Mouse (Mus musculus): ENCODE data around the gene Atn1. TPM values are rescaled to one million over a fixed set of nuclear protein-coding genes. Genes with fewer than 3 reads are reported as not detected.

The Atn1 gene
- polyA plus RNA-seq, 1 experiment from 2014 or later = 9.6 TPM

DNA sequence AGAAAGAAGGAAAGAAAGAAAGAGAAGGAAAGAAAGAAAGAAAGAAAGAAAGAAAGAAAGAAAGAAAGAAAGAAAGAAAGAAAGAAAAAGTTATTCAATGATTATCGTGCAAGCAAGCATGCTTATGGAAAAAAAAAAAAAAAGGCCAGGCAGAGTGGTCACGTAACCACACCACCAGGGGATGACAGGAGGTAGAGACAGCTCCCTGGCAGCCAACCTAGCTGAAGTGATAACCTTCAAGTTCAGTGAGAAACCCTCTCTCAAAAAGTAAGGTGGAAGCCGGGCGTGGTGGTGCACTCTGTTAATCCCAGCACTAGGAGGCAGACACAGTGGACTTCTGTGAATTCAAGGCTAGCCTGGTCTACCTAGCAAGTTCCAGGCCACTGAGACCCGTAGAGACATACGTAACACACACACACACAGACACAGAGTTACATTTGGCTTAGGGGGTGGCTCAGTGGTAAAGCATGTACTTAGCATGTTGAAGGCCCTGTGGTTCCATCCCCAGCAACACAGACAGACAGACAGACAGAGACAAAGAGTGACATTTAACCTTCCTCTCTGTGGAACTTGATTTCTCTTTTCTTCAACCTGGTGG lies 33.3 kb downstream of the Atn1 start:
- Histone ChIP-seq H3K9ac (replicated peaks; ENCODE audit: low read depth) (no peak overlapping the region), H3K27ac (ENCODE audit: low read length) (no peak overlapping the region), H3K4me2 (replicated peaks; ENCODE audit: low read depth, low read length) (no peak overlapping the region), H3K27me3 (replicated peaks; ENCODE audit: insufficient read depth, low read length) (no peaks in the 10 kb centered on the region), H3K4me1 (ENCODE audit: insufficient read depth, low read depth, low read length) (no peaks in the 10 kb centered on the region), H3K4me3 (ENCODE audit: low read depth, low read length) (no peak overlapping the region), H3K9me3 (ENCODE audit: low read length) (no peaks in the 10 kb centered on the region), H3K36me3 (ENCODE audit: insufficient read depth, low read length) (no peaks in the 10 kb centered on the region)
- WGBS = 81% methylated on average over 6 of the region's 6 CpGs
- DNase-seq (ENCODE audit: low spot score) = no peak
- TF ChIP-seq EP300 (IDR thresholded peaks at IDR 0.05) (no peak), CTCF (IDR thresholded peaks at IDR 0.05) (no peak)
- ATAC-seq = no peak

GRCm38 (mm10) chr6:124720904-124721303 lies 35.4 kb downstream of the Atn1 start:
- H3K4me2 ChIP-seq (replicated peaks; ENCODE audit: low read depth, low read length) = 0 out of 2 replicates have a peak overlapping the region, but pooled peaks have one; percentile 19
- no peaks in the 10 kb centered on the region for H3K27me3 ChIP-seq (replicated peaks; ENCODE audit: insufficient read depth, low read length)
- H3K27ac ChIP-seq (ENCODE audit: low read length) = no peak overlapping the region
- H3K9ac ChIP-seq (replicated peaks; ENCODE audit: low read depth) = 0 out of 2 replicates have a peak overlapping the region, but pooled peaks have one; percentile 12
- ATAC-seq (no peak), DNase-seq (ENCODE audit: low spot score) (no peak)
- H3K9me3 ChIP-seq (ENCODE audit: low read length) = no peaks in the 10 kb centered on the region
- 47% methylated on average over 11 of the region's 11 CpGs for WGBS
- peaks cover 7% of the 10 kb centered on the region; the same call in 1 of the 2 replicates for H3K36me3 ChIP-seq (ENCODE audit: insufficient read depth, low read length)
- H3K4me1 ChIP-seq (ENCODE audit: insufficient read depth, low read depth, low read length) = no peaks in the 10 kb centered on the region
- no peak overlapping the region for H3K4me3 ChIP-seq (ENCODE audit: low read depth, low read length)
- TF ChIP-seq CTCF (IDR thresholded peaks at IDR 0.05) = no peak
- no peak for TF ChIP-seq EP300 (IDR thresholded peaks at IDR 0.05)

- H3K4me1 ChIP-seq (ENCODE audit: insufficient read depth, low read depth, low read length) = no peaks in the 10 kb centered on the region
- peaks cover 12% of the 10 kb centered on the region; the same call in 1 of the 2 replicates for H3K36me3 ChIP-seq (ENCODE audit: insufficient read depth, low read length)
- H3K9me3 ChIP-seq (ENCODE audit: low read length) = no peaks in the 10 kb centered on the region
- H3K27me3 ChIP-seq (replicated peaks; ENCODE audit: insufficient read depth, low read length) = no peaks in the 10 kb centered on the region
- H3K4me3 ChIP-seq (ENCODE audit: low read depth, low read length) = peak overlapping the region; percentile 43
- peak overlapping the region; percentile 58 for H3K4me2 ChIP-seq (replicated peaks; ENCODE audit: low read depth, low read length)
- H3K9ac ChIP-seq (replicated peaks; ENCODE audit: low read depth) = peak overlapping the region; percentile 59
- DNase-seq (ENCODE audit: low spot score) (no peak), ATAC-seq (peak; percentile 21; the same call in 1 of the 2 replicates)
- WGBS = 43% methylated on average over 7 of the region's 7 CpGs
- peak overlapping the region; percentile 86 for H3K27ac ChIP-seq (ENCODE audit: low read length)
- TF ChIP-seq CTCF (IDR thresholded peaks at IDR 0.05) = peak; percentile 18; the same call in 1 of the 2 replicates
- TF ChIP-seq EP300 (IDR thresholded peaks at IDR 0.05) = no peak
Measured at GRCm38 (mm10) chr6:124719354-124719978, 36.9 kb downstream of the Atn1 start.

DNA sequence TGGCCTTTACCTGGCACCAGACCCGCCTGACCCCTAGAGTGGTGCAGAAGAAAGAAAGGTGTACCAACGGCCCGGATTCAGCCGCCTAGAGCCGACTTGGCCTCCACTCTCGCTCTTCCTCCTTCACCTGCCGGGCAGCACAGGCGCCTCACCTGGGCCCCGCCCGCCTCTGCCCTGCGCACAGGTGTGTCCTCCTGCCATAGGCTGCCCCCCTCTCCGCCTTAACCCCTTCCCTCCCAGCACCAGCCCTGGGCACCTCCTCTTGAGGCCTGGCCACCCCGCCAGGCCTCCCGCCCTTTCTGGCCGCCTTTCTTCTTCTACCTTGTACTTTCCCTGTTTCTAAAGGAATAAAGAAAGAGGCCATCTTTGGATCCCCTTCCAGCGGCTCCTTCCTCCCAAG lies 37.6 kb downstream of the Atn1 start:
- H3K27me3 ChIP-seq (replicated peaks; ENCODE audit: insufficient read depth, low read length) = no peaks in the 10 kb centered on the region
- H3K9ac ChIP-seq (replicated peaks; ENCODE audit: low read depth) = peak overlapping the region; percentile 59
- peak; percentile 91 for DNase-seq (ENCODE audit: low spot score)
- 44% methylated on average over 14 of the region's 16 CpGs for WGBS
- ATAC-seq = peak; percentile 88
- H3K4me1 ChIP-seq (ENCODE audit: insufficient read depth, low read depth, low read length) = no peaks in the 10 kb centered on the region
- H3K4me2 ChIP-seq (replicated peaks; ENCODE audit: low read depth, low read length) = peak overlapping the region; percentile 58
- H3K4me3 ChIP-seq (ENCODE audit: low read depth, low read length) = peak overlapping the region; percentile 43
- no peaks in the 10 kb centered on the region for H3K9me3 ChIP-seq (ENCODE audit: low read length)
- H3K27ac ChIP-seq (ENCODE audit: low read length) = peak overlapping the region; percentile 86
- TF ChIP-seq EP300 (IDR thresholded peaks at IDR 0.05) (no peak), CTCF (IDR thresholded peaks at IDR 0.05) (no peak)
- peaks cover 12% of the 10 kb centered on the region; the same call in 1 of the 2 replicates for H3K36me3 ChIP-seq (ENCODE audit: insufficient read depth, low read length)

GRCm38 (mm10) chr6:124717968-124718367 lies 38.4 kb downstream of the Atn1 start:
- peaks cover 12% of the 10 kb centered on the region; the same call in 1 of the 2 replicates for H3K36me3 ChIP-seq (ENCODE audit: insufficient read depth, low read length)
- H3K4me1 ChIP-seq (ENCODE audit: insufficient read depth, low read depth, low read length) = peaks cover 5% of the 10 kb centered on the region; the same call in 1 of the 2 replicates
- DNase-seq (ENCODE audit: low spot score) (no peak), ATAC-seq (no peak)
- peak overlapping the region; percentile 86 for H3K27ac ChIP-seq (ENCODE audit: low read length)
- peak overlapping the region; percentile 43 for H3K9ac ChIP-seq (replicated peaks; ENCODE audit: low read depth)
- H3K4me3 ChIP-seq (ENCODE audit: low read depth, low read length) = peak overlapping the region; percentile 43
- no peak for TF ChIP-seq EP300 (IDR thresholded peaks at IDR 0.05)
- no peak for TF ChIP-seq CTCF (IDR thresholded peaks at IDR 0.05)
- peak overlapping the region; percentile 58 for H3K4me2 ChIP-seq (replicated peaks; ENCODE audit: low read depth, low read length)
- no peaks in the 10 kb centered on the region for H3K9me3 ChIP-seq (ENCODE audit: low read length)
- WGBS = 40% methylated on average over 13 of the region's 13 CpGs
- H3K27me3 ChIP-seq (replicated peaks; ENCODE audit: insufficient read depth, low read length) = no peaks in the 10 kb centered on the region

- peak overlapping the region; percentile 58 for H3K4me2 ChIP-seq (replicated peaks; ENCODE audit: low read depth, low read length)
- no peaks in the 10 kb centered on the region for H3K9me3 ChIP-seq (ENCODE audit: low read length)
- no peak overlapping the region for H3K27ac ChIP-seq (ENCODE audit: low read length)
- peaks cover 12% of the 10 kb centered on the region; the same call in 1 of the 2 replicates for H3K4me1 ChIP-seq (ENCODE audit: insufficient read depth, low read depth, low read length)
- H3K4me3 ChIP-seq (ENCODE audit: low read depth, low read length) = no peak overlapping the region
- H3K27me3 ChIP-seq (replicated peaks; ENCODE audit: insufficient read depth, low read length) = no peaks in the 10 kb centered on the region
- DNase-seq (ENCODE audit: low spot score) (peak; percentile 80), ATAC-seq (no peak)
- TF ChIP-seq EP300 (IDR thresholded peaks at IDR 0.05) = no peak
- peak; percentile 79 for TF ChIP-seq CTCF (IDR thresholded peaks at IDR 0.05)
- no peak overlapping the region for H3K9ac ChIP-seq (replicated peaks; ENCODE audit: low read depth)
- H3K36me3 ChIP-seq (ENCODE audit: insufficient read depth, low read length) = peaks cover 12% of the 10 kb centered on the region; the same call in 1 of the 2 replicates
- 44% methylated on average over 20 of the region's 20 CpGs for WGBS
Measured at GRCm38 (mm10) chr6:124716864-124717490, 39.3 kb downstream of the Atn1 start.
